Mouse (Mus musculus) stomach, embryonic 15.5 days (tissue): ENCODE results near the gene Tmem164. TPM values are rescaled to one million over a fixed set of nuclear protein-coding genes. Genes with fewer than 3 reads are reported as not detected.

ENCODE experiments used
- ATAC-seq: fragments of 200-750 bp; cut with Nextera tagmentation; 2 replicates; pipeline ENCODE4 v1.8.0; 2017; ENCODE audit warnings: low read depth, moderate number of reproducible peaks, moderate TSS enrichment; ENCODE audit not compliant: insufficient read depth, low FRiP score
- H3K27ac ChIP-seq: fragments of 300-500 bp; sonication (generic); 2 replicates; pipeline ENCODE4 v1.5.1; 2015; ENCODE audit warnings: mild to moderate bottlenecking, inconsistent platforms
- H3K27me3 ChIP-seq: fragments of 300-500 bp; sonication (generic); replicated peaks from 2 replicates; pipeline ENCODE4 v1.6.1; 2015; ENCODE audit warnings: inconsistent platforms
- H3K36me3 ChIP-seq: fragments of 300-500 bp; sonication (generic); 2 replicates; pipeline ENCODE4 v1.6.1; 2015; ENCODE audit warnings: inconsistent platforms
- H3K4me1 ChIP-seq: fragments of 300-500 bp; sonication (generic); 2 replicates; pipeline ENCODE4 v1.6.1; 2015; ENCODE audit warnings: inconsistent platforms
- H3K4me2 ChIP-seq: fragments of 300-500 bp; sonication (generic); 2 replicates; pipeline ENCODE4 v1.6.1; 2015; ENCODE audit warnings: mild to moderate bottlenecking, inconsistent platforms
- H3K4me3 ChIP-seq: fragments of 300-500 bp; sonication (generic); replicated peaks from 2 replicates; pipeline ENCODE4 v1.5.1; 2015; ENCODE audit warnings: inconsistent platforms
- H3K9ac ChIP-seq: fragments of 300-500 bp; sonication (generic); 2 replicates; pipeline ENCODE4 v1.6.1; 2015; ENCODE audit warnings: inconsistent platforms
- H3K9me3 ChIP-seq: fragments of 300-500 bp; sonication (generic); 2 replicates; pipeline ENCODE4 v1.6.1; 2016; ENCODE audit warnings: inconsistent platforms
- WGBS: fragments of 180-500 bp; shearing (Covaris S2); methylation state at CpG from one replicate; pipeline ENCODE4 v1.1.7; 2015; 5-methylcytosine and 5-hydroxymethylcytosine counted together
- polyA plus RNA-seq: library from polyadenylated mRNA; unstranded; fragments of >200 nt; fragmentation: Nextera tagmentation; extraction: Ambion mirVana; gene quantifications from 2 replicates; pipeline ENCODE4 v1.2.1, GENCODE M21; 2015

Tmem164 gene
- polyA plus RNA-seq, 1 experiment from 2014 or later: 52.2 TPM

GRCm38 (mm10) chrX:142808411-142808810 lies 127.2 kb downstream of the Tmem164 start:
- WGBS: 36% methylated on average over 9 of the region's 9 CpGs
- no peak overlapping the region for H3K9ac ChIP-seq
- no peaks in the 10 kb centered on the region for H3K9me3 ChIP-seq
- H3K4me1 ChIP-seq: no peaks in the 10 kb centered on the region
- no peak overlapping the region for H3K4me2 ChIP-seq
- ATAC-seq: no peak
- no peaks in the 10 kb centered on the region for H3K27me3 ChIP-seq
- H3K27ac ChIP-seq: no peak overlapping the region
- no peak overlapping the region for H3K4me3 ChIP-seq
- no peaks in the 10 kb centered on the region for H3K36me3 ChIP-seq

DNA sequence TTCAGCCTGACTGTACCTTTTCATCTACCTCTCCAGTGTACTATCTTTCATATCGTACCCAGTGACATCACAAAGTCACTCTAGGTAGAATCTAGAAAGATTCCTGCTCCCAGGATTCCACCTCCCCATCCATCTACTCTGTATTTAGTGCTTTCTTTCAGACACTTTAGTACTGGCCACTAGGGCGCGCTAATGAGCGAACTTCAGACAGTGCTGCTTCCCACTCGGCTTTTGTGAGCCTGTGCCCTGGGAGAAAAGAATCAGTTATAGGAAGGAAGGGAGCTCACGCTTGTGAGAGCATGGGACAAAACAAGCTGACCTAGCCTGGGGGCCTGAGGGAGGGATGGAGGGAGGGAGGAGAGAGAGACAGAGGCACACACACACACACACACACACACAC lies 131.9 kb downstream of the Tmem164 start:
- Histone ChIP-seq H3K9me3 (no peaks in the 10 kb centered on the region), H3K36me3 (no peaks in the 10 kb centered on the region), H3K4me1 (no peaks in the 10 kb centered on the region), H3K4me2 (no peak overlapping the region), H3K27ac (no peak overlapping the region), H3K4me3 (no peak overlapping the region), H3K27me3 (no peaks in the 10 kb centered on the region), H3K9ac (no peak overlapping the region)
- WGBS: 21% methylated on average over 6 of the region's 6 CpGs
- ATAC-seq: no peak

DNA sequence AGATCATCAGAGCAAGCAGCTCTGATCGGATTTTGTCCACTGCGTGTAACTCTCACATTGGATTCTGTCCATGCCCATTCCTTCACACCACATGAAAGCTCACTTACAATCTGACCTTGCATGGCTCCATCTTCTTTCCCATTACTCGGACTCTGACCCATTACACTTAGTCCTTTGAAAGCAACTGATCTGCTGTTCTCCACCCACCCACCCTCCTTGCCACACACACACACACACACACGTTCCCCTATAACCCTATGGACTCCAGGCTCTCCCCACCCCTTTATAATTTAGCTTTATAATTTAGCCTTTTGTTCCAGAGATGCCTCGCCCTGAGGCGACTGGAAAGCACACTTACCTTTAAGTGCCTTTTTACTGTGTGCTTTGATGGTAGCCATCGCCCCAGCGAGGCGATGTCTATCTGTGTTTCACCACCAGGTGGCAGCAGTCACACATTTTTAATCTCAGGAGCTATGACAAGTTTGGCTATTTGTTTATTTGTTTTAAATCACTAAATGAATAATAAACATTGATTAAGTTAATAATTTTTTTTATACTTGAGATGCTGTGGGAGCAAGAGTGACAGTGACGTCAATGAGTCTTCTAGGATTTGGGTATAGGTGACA lies 137.0 kb downstream of the Tmem164 start:
- ATAC-seq: no peak
- Histone ChIP-seq H3K4me3 (no peak overlapping the region), H3K27ac (no peak overlapping the region), H3K36me3 (no peaks in the 10 kb centered on the region), H3K4me1 (no peaks in the 10 kb centered on the region), H3K9ac (no peak overlapping the region), H3K9me3 (no peaks in the 10 kb centered on the region), H3K4me2 (no peak overlapping the region), H3K27me3 (no peaks in the 10 kb centered on the region)
- WGBS: 46% methylated on average over 10 of the region's 10 CpGs

DNA sequence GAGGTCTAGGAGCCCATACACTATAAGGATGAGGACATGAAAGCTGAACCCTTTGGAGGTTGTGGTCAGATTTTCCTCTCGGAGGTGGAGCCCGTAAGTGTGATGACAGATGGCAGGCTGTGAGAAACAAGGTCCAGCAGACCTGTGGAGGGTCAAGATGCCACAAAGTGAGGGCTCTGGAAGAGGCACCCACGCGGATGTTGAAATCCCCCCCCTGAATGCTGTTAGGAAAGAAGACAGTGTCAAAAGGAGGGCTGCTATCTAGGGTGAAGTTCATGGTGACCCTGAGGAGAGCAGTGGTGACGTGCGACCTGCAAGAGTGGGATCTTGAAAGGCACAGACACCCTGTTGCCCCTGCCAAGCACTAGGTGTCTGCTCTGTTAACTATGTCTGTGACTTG lies 140.0 kb downstream of the Tmem164 start:
- Histone ChIP-seq H3K27ac (no peak overlapping the region), H3K4me1 (no peaks in the 10 kb centered on the region), H3K4me2 (no peak overlapping the region), H3K36me3 (no peaks in the 10 kb centered on the region), H3K27me3 (no peaks in the 10 kb centered on the region), H3K9ac (no peak overlapping the region), H3K9me3 (no peaks in the 10 kb centered on the region), H3K4me3 (no peak overlapping the region)
- WGBS: 68% methylated on average over 6 of the region's 6 CpGs
- ATAC-seq: no peak

DNA sequence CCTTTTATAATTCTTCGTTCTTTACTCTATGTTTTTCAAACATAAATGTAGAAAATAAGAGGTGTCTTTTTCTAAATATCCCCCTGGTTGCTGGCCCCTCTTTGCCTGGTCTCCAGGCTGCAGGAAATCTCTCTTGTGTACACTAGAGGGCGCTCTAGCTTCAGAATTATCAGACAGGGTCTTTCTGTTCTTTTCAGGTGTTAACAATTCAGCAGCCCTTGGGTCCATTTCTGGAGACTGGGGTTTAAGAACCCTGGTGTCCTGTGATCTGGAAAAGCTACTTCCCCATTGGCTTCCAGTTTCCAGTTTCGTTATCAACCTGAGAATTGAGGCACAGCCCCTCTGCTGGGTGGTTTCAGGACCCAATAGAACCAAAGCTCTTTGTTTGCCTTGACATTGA lies 140.6 kb downstream of the Tmem164 start:
- no peak overlapping the region for H3K4me2 ChIP-seq
- H3K4me1 ChIP-seq: no peaks in the 10 kb centered on the region
- no peak overlapping the region for H3K4me3 ChIP-seq
- no peak overlapping the region for H3K27ac ChIP-seq
- no peaks in the 10 kb centered on the region for H3K27me3 ChIP-seq
- ATAC-seq: no peak
- WGBS: 37% methylated on average over 3 of the region's 3 CpGs
- H3K9ac ChIP-seq: no peak overlapping the region
- no peaks in the 10 kb centered on the region for H3K36me3 ChIP-seq
- no peaks in the 10 kb centered on the region for H3K9me3 ChIP-seq

GRCm38 (mm10) chrX:142825309-142825708 lies 144.1 kb downstream of the Tmem164 start:
- ATAC-seq: no peak
- Histone ChIP-seq H3K4me3 (no peak overlapping the region), H3K4me2 (no peak overlapping the region), H3K4me1 (no peaks in the 10 kb centered on the region), H3K9ac (no peak overlapping the region), H3K36me3 (no peaks in the 10 kb centered on the region), H3K27ac (no peak overlapping the region), H3K9me3 (no peaks in the 10 kb centered on the region), H3K27me3 (no peaks in the 10 kb centered on the region)
- WGBS: 72% methylated on average over 1 of the region's 1 CpGs

DNA sequence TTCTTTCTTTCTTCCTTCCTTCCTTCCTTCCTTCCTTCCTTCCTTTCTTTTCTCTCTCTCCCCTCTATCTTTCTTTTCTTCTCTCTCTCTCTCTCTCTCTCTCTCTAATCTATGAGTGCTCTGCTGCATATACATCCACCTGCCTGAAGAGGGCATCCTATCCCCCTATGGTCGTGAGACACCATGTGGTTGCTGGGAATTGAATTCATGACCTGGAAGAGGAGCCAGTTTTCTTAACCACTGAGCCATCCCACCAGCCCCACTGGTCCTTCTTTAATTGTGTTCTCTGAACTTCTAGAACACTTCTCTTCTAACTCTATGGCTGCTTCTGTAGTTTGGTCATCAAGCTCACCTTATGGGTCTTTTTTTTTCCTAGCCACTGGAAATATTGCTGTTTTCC lies 146.4 kb downstream of the Tmem164 start:
- H3K9me3 ChIP-seq: no peaks in the 10 kb centered on the region
- no peak overlapping the region for H3K4me2 ChIP-seq
- no peaks in the 10 kb centered on the region for H3K4me1 ChIP-seq
- no peak overlapping the region for H3K4me3 ChIP-seq
- no peaks in the 10 kb centered on the region for H3K27me3 ChIP-seq
- no peak overlapping the region for H3K9ac ChIP-seq
- 43% methylated on average over 1 of the region's 1 CpGs for WGBS
- no peak overlapping the region for H3K27ac ChIP-seq
- no peak for ATAC-seq
- H3K36me3 ChIP-seq: no peaks in the 10 kb centered on the region

GRCm38 (mm10) chrX:142828184-142828908 lies 147.1 kb downstream of the Tmem164 start:
- Histone ChIP-seq H3K27me3 (no peaks in the 10 kb centered on the region), H3K36me3 (no peaks in the 10 kb centered on the region), H3K4me2 (no peak overlapping the region), H3K9me3 (no peaks in the 10 kb centered on the region), H3K4me3 (no peak overlapping the region), H3K27ac (no peak overlapping the region), H3K9ac (no peak overlapping the region), H3K4me1 (no peaks in the 10 kb centered on the region)
- WGBS: 60% methylated on average over 13 of the region's 13 CpGs
- ATAC-seq: no peak

DNA sequence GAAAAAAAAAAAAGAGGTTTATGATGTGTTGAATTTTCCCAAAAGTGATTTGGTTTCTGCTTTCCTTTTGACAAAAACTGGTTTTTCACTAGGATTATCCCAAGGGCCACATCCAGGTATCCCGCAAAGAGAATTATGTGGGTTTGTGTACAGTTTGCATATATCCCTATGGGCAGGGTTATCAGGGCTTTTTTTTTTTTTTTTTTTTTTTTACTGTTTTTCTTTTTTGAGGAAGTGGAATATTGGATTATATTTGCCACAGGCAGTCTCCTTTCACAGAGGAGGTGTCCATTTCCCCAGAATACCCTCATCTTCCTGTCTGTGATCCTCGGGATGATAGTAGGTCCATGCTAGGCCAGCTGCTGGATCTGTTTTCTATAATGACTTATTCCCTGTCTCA lies 148.1 kb downstream of the Tmem164 start:
- ATAC-seq: no peak
- Histone ChIP-seq H3K36me3 (no peaks in the 10 kb centered on the region), H3K4me1 (no peaks in the 10 kb centered on the region), H3K4me2 (no peak overlapping the region), H3K27ac (no peak overlapping the region), H3K27me3 (no peaks in the 10 kb centered on the region), H3K4me3 (no peak overlapping the region), H3K9me3 (no peaks in the 10 kb centered on the region), H3K9ac (no peak overlapping the region)
- WGBS: 69% methylated on average over 2 of the region's 2 CpGs

DNA sequence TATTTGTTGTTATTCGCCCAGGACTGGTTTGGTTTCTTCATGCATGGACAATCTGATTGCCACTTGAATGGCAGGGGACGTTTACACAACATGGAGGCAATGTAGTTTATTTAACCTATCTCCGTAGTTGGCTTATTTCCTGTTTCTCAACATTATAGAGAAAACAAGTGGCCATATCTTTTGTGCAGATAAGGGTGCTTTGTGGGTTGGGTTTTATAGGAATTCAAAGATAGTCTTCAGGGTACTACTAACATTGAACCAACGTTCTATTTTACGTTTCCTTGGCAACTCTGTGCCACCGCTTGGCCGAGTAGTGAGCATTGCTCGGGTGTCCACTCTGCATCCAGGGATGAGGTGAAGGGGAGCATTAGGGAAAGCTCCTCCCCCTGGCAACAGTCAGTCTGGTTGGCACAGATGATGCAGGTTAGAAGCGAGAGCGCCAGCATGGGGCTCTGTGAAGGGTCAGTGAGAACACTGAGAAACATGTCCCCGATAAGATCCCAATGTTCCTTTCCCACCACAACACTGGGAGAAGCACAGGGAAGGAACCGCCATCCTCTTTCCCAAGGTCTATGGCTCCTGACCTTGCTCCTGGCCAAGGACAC lies 148.8 kb downstream of the Tmem164 start:
- H3K36me3 ChIP-seq: no peaks in the 10 kb centered on the region
- H3K9me3 ChIP-seq: no peaks in the 10 kb centered on the region
- H3K27me3 ChIP-seq: no peaks in the 10 kb centered on the region
- H3K9ac ChIP-seq: no peak overlapping the region
- ATAC-seq: no peak
- H3K4me1 ChIP-seq: no peaks in the 10 kb centered on the region
- no peak overlapping the region for H3K4me3 ChIP-seq
- 82% methylated on average over 12 of the region's 12 CpGs for WGBS
- H3K4me2 ChIP-seq: no peak overlapping the region
- H3K27ac ChIP-seq: no peak overlapping the region

- H3K27ac ChIP-seq: no peak overlapping the region
- WGBS: 91% methylated on average over 6 of the region's 6 CpGs
- no peaks in the 10 kb centered on the region for H3K4me1 ChIP-seq
- H3K36me3 ChIP-seq: no peaks in the 10 kb centered on the region
- H3K9ac ChIP-seq: no peak overlapping the region
- no peak overlapping the region for H3K4me3 ChIP-seq
- no peaks in the 10 kb centered on the region for H3K27me3 ChIP-seq
- no peak for ATAC-seq
- no peak overlapping the region for H3K4me2 ChIP-seq
- H3K9me3 ChIP-seq: no peaks in the 10 kb centered on the region
Observed at GRCm38 (mm10) chrX:142830572-142830971, 149.4 kb downstream of the Tmem164 start.

- no peak overlapping the region for H3K27ac ChIP-seq
- no peaks in the 10 kb centered on the region for H3K36me3 ChIP-seq
- no peak overlapping the region for H3K4me3 ChIP-seq
- H3K27me3 ChIP-seq: no peaks in the 10 kb centered on the region
- no peaks in the 10 kb centered on the region for H3K4me1 ChIP-seq
- ATAC-seq: no peak
- no peak overlapping the region for H3K9ac ChIP-seq
- 60% methylated on average over 3 of the region's 3 CpGs for WGBS
- no peaks in the 10 kb centered on the region for H3K9me3 ChIP-seq
- no peak overlapping the region for H3K4me2 ChIP-seq
Observed at GRCm38 (mm10) chrX:142832221-142832620, 151.0 kb downstream of the Tmem164 start.
